Mouse (Mus musculus): ENCODE data around the gene Efcab8. TPM values are rescaled to one million over a fixed set of nuclear protein-coding genes. Genes with fewer than 3 reads are reported as not detected.

The Efcab8 gene
- polyA plus RNA-seq, 1 experiment from 2014 or later: 0.13 TPM

- H3K4me3 ChIP-seq (ENCODE audit: low read depth, low read length): no peak overlapping the region
- no peak for TF ChIP-seq CTCF (IDR thresholded peaks at IDR 0.05; ENCODE audit: low read depth)
- H3K9ac ChIP-seq (ENCODE audit: low read depth, low read length): no peak overlapping the region
- H3K27me3 ChIP-seq (replicated peaks; ENCODE audit: control insufficient read depth, insufficient read depth, low read length): no peaks in the 10 kb centered on the region
- H3K9me3 ChIP-seq (ENCODE audit: control insufficient read depth): no peaks in the 10 kb centered on the region
- no peak for ATAC-seq
- WGBS: 81% methylated on average over 8 of the region's 8 CpGs
- H3K4me2 ChIP-seq (replicated peaks; ENCODE audit: low read depth): no peak overlapping the region
- no peaks in the 10 kb centered on the region for H3K4me1 ChIP-seq (replicated peaks; ENCODE audit: control insufficient read depth, insufficient read depth, low read length)
- H3K27ac ChIP-seq (ENCODE audit: low read depth, low read length): no peak overlapping the region
- H3K36me3 ChIP-seq (ENCODE audit: control insufficient read depth, insufficient read depth): no peaks in the 10 kb centered on the region
These were observed 53.6 kb downstream of the Efcab8 start for GRCm38 (mm10) chr2:153833291-153833690.

DNA sequence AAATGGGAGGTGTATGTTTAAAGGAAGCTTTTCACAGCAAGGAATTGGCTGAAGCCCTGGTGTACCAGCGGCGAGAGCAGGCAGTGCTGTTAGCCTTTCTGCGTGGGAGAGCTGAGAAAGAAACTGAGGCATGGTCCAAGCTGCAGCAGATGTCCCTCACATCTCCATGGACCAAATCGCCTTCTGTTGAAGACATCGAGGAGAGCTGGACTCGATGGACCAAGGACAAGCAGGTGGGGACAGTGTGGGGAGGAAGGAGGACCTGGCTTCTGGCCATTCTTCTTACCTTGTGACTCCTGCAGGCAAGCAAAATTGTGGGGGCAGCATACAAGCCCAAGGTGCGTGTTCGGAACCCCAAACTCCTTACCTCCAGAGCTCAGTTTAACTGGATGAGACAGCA, 63.1 kb downstream of the Efcab8 start:
- H3K27me3 ChIP-seq (replicated peaks; ENCODE audit: control insufficient read depth, insufficient read depth, low read length): no peaks in the 10 kb centered on the region
- H3K4me3 ChIP-seq (ENCODE audit: low read depth, low read length): no peak overlapping the region
- H3K27ac ChIP-seq (ENCODE audit: low read depth, low read length): no peak overlapping the region
- ATAC-seq: no peak
- H3K9me3 ChIP-seq (ENCODE audit: control insufficient read depth): no peaks in the 10 kb centered on the region
- H3K36me3 ChIP-seq (ENCODE audit: control insufficient read depth, insufficient read depth): no peaks in the 10 kb centered on the region
- 84% methylated on average over 8 of the region's 8 CpGs for WGBS
- H3K4me2 ChIP-seq (replicated peaks; ENCODE audit: low read depth): no peak overlapping the region
- H3K9ac ChIP-seq (ENCODE audit: low read depth, low read length): no peak overlapping the region
- no peak for TF ChIP-seq CTCF (IDR thresholded peaks at IDR 0.05; ENCODE audit: low read depth)
- no peaks in the 10 kb centered on the region for H3K4me1 ChIP-seq (replicated peaks; ENCODE audit: control insufficient read depth, insufficient read depth, low read length)

DNA sequence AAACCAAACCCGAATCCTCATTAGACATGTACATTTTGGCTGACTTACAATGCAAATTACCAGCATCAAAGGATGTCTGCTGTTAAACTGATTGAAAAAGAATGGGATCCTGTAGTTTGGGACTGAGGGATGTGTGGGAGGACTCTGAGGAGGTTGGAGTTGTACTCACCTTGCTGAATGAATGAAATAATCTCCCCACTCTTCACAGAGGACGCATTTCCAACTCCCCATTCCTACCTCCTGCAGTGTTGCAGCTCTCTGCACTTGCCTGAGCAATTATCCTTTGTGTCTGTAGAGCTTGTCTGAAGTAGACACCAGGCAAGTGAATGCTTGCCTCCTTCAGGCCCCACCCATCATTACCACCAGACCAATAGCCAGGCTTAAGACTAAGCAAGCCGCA, 68.7 kb downstream of the Efcab8 start:
- ATAC-seq: no peak
- Histone ChIP-seq H3K4me3 (ENCODE audit: low read depth, low read length) (no peak overlapping the region), H3K4me1 (replicated peaks; ENCODE audit: control insufficient read depth, insufficient read depth, low read length) (no peaks in the 10 kb centered on the region), H3K4me2 (replicated peaks; ENCODE audit: low read depth) (no peak overlapping the region), H3K9ac (ENCODE audit: low read depth, low read length) (no peak overlapping the region), H3K27ac (ENCODE audit: low read depth, low read length) (no peak overlapping the region), H3K27me3 (replicated peaks; ENCODE audit: control insufficient read depth, insufficient read depth, low read length) (no peaks in the 10 kb centered on the region), H3K9me3 (ENCODE audit: control insufficient read depth) (no peaks in the 10 kb centered on the region), H3K36me3 (ENCODE audit: control insufficient read depth, insufficient read depth) (no peaks in the 10 kb centered on the region)
- WGBS: 85% methylated on average over 3 of the region's 3 CpGs
- no peak for TF ChIP-seq CTCF (IDR thresholded peaks at IDR 0.05; ENCODE audit: low read depth)

DNA sequence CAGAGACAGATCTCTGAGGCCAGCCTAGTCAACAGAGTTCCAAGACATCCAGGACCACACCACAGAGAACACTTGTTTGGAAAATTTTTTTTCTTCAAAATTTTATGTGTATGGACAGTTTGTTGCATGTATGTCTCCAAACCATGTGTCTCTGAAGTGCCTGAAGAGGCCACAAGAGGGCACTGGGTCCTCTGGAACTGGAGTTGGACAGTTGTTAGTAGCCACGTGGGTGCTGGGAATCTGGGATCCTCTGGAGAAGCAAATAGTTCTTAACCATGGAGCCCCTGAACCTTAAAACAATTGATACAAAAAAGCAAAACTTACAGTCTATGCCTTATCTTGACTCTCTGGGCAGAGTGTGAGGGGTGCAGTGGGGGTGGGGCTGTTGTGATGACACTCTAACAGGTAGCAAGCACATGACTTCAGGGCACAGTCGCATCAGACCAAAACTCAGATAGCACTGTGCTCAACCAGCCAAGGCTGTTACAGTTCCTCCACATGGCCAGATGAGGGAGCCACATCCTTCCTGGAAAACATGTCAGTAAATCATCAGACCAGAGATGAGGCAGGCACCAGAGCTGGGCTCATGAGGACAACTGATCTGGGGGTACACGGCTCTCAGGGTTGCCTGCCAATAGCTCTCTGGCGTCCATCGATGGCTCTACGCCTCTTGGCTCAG, 70.8 kb downstream of the Efcab8 start:
- no peak for ATAC-seq
- no peak overlapping the region for H3K9ac ChIP-seq (ENCODE audit: low read depth, low read length)
- WGBS: 87% methylated on average over 6 of the region's 6 CpGs

DNA sequence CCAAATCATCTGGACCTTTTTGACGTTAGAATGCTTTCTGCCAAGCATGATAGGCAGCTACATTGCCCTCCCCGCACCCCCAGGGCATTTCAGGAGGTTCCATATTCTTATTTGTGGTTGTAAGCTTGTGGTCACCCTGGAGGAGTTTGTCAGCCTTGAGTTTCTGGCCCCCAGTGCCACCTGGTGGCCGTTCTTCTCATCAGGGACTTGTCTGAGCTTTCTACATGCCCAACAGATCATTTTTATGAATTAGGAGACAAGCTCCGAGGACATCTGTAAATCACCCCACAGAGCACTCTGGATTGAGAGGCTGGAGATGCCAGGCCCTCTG, 71.3 kb downstream of the Efcab8 start:
- Histone ChIP-seq H3K36me3 (ENCODE audit: control insufficient read depth, insufficient read depth) (no peaks in the 10 kb centered on the region), H3K9ac (ENCODE audit: low read depth, low read length) (no peak overlapping the region), H3K4me3 (ENCODE audit: low read depth, low read length) (no peak overlapping the region), H3K27ac (ENCODE audit: low read depth, low read length) (no peak overlapping the region), H3K4me1 (replicated peaks; ENCODE audit: control insufficient read depth, insufficient read depth, low read length) (no peaks in the 10 kb centered on the region), H3K27me3 (replicated peaks; ENCODE audit: control insufficient read depth, insufficient read depth, low read length) (no peaks in the 10 kb centered on the region), H3K4me2 (replicated peaks; ENCODE audit: low read depth) (no peak overlapping the region), H3K9me3 (ENCODE audit: control insufficient read depth) (no peaks in the 10 kb centered on the region)
- ATAC-seq: no peak
- WGBS: 51% methylated on average over 4 of the region's 4 CpGs
- peak; percentile 65 for TF ChIP-seq CTCF (IDR thresholded peaks at IDR 0.05; ENCODE audit: low read depth)

More for the DNA sequence above, 70.8 kb downstream of the Efcab8 start:
- no peaks in the 10 kb centered on the region for H3K36me3 ChIP-seq (ENCODE audit: control insufficient read depth, insufficient read depth)
- no peaks in the 10 kb centered on the region for H3K4me1 ChIP-seq (replicated peaks; ENCODE audit: control insufficient read depth, insufficient read depth, low read length)
- no peak overlapping the region for H3K4me2 ChIP-seq (replicated peaks; ENCODE audit: low read depth)
- H3K27me3 ChIP-seq (replicated peaks; ENCODE audit: control insufficient read depth, insufficient read depth, low read length): no peaks in the 10 kb centered on the region
- no peaks in the 10 kb centered on the region for H3K9me3 ChIP-seq (ENCODE audit: control insufficient read depth)
- H3K4me3 ChIP-seq (ENCODE audit: low read depth, low read length): no peak overlapping the region
- no peak overlapping the region for H3K27ac ChIP-seq (ENCODE audit: low read depth, low read length)
- peak; percentile 44; the same call in 1 of the 2 replicates for TF ChIP-seq CTCF (IDR thresholded peaks at IDR 0.05; ENCODE audit: low read depth)

GRCm38 (mm10) chr2:153853544-153853943, 73.8 kb downstream of the Efcab8 start:
- Histone ChIP-seq H3K9me3 (ENCODE audit: control insufficient read depth) (no peaks in the 10 kb centered on the region), H3K4me1 (replicated peaks; ENCODE audit: control insufficient read depth, insufficient read depth, low read length) (no peaks in the 10 kb centered on the region), H3K4me2 (replicated peaks; ENCODE audit: low read depth) (no peak overlapping the region), H3K4me3 (ENCODE audit: low read depth, low read length) (no peak overlapping the region), H3K27me3 (replicated peaks; ENCODE audit: control insufficient read depth, insufficient read depth, low read length) (no peaks in the 10 kb centered on the region), H3K9ac (ENCODE audit: low read depth, low read length) (no peak overlapping the region), H3K36me3 (ENCODE audit: control insufficient read depth, insufficient read depth) (no peaks in the 10 kb centered on the region), H3K27ac (ENCODE audit: low read depth, low read length) (no peak overlapping the region)
- 29% methylated on average over 5 of the region's 5 CpGs for WGBS
- no peak for ATAC-seq
- TF ChIP-seq CTCF (IDR thresholded peaks at IDR 0.05; ENCODE audit: low read depth): no peak

GRCm38 (mm10) chr2:153859581-153859980, 79.8 kb downstream of the Efcab8 start:
- Histone ChIP-seq H3K4me1 (replicated peaks; ENCODE audit: control insufficient read depth, insufficient read depth, low read length) (no peaks in the 10 kb centered on the region), H3K4me3 (ENCODE audit: low read depth, low read length) (no peak overlapping the region), H3K27me3 (replicated peaks; ENCODE audit: control insufficient read depth, insufficient read depth, low read length) (no peaks in the 10 kb centered on the region), H3K27ac (ENCODE audit: low read depth, low read length) (no peak overlapping the region), H3K36me3 (ENCODE audit: control insufficient read depth, insufficient read depth) (no peaks in the 10 kb centered on the region), H3K4me2 (replicated peaks; ENCODE audit: low read depth) (no peak overlapping the region), H3K9ac (ENCODE audit: low read depth, low read length) (no peak overlapping the region), H3K9me3 (ENCODE audit: control insufficient read depth) (no peaks in the 10 kb centered on the region)
- no peak for TF ChIP-seq CTCF (IDR thresholded peaks at IDR 0.05; ENCODE audit: low read depth)
- whole genome bisulfite sequencing: 78% methylated on average over 2 of the region's 2 CpGs
- ATAC-seq: no peak

Data from intestine, postnatal 0 days (tissue).